Mouse (Mus musculus) heart, embryonic 13.5 days (tissue): ENCODE measurements around the gene Kirrel3. TPM values are rescaled to one million over a fixed set of nuclear protein-coding genes. Genes with fewer than 3 reads are reported as not detected.

Experiments used
- ATAC-seq: fragments of 200-750 bp; cut with Nextera tagmentation; 2 replicates; pipeline ENCODE4 v1.8.0; 2017; ENCODE audit warnings: moderate TSS enrichment; ENCODE audit not compliant: insufficient number of reproducible peaks, low FRiP score, low TSS enrichment; ENCODE audit errors: extremely low read depth
- H3K27ac ChIP-seq: fragments of 300-500 bp; sonication (generic); replicated peaks from 2 replicates; pipeline ENCODE4 v1.5.1; 2015; ENCODE audit warnings: moderate library complexity, mild to moderate bottlenecking, inconsistent platforms
- H3K27me3 ChIP-seq: fragments of 300-500 bp; sonication (generic); replicated peaks from 2 replicates; pipeline ENCODE4 v1.6.1; 2015; ENCODE audit warnings: mild to moderate bottlenecking, inconsistent platforms
- H3K36me3 ChIP-seq: fragments of 300-500 bp; sonication (generic); 2 replicates; pipeline ENCODE4 v1.6.1; 2015; ENCODE audit warnings: mild to moderate bottlenecking, inconsistent platforms
- H3K4me1 ChIP-seq: fragments of 300-500 bp; sonication (generic); 2 replicates; pipeline ENCODE4 v1.6.1; 2015; ENCODE audit warnings: inconsistent platforms
- H3K4me2 ChIP-seq: fragments of 300-500 bp; sonication (generic); 2 replicates; pipeline ENCODE4 v1.6.1; 2015; ENCODE audit warnings: inconsistent platforms, mild to moderate bottlenecking, moderate library complexity
- H3K4me3 ChIP-seq: fragments of 300-500 bp; sonication (generic); 2 replicates; pipeline ENCODE4 v1.5.1; 2015; ENCODE audit warnings: moderate library complexity, mild to moderate bottlenecking, inconsistent platforms
- H3K9ac ChIP-seq: fragments of 300-500 bp; sonication (generic); 2 replicates; pipeline ENCODE4 v1.6.1; 2015; ENCODE audit warnings: inconsistent platforms, mild to moderate bottlenecking, moderate library complexity
- H3K9me3 ChIP-seq: fragments of 300-500 bp; sonication (generic); 2 replicates; pipeline ENCODE4 v1.6.1; 2016; ENCODE audit warnings: inconsistent platforms
- WGBS: fragments of 180-500 bp; shearing (Covaris S2); methylation state at CpG from one replicate; pipeline ENCODE4 v1.1.7; 2015; ENCODE audit warnings: mixed read lengths; 5-methylcytosine and 5-hydroxymethylcytosine counted together
- polyA plus RNA-seq: library from polyadenylated mRNA; unstranded; fragments of >200 nt; fragmentation: Nextera tagmentation; extraction: Ambion mirVana; gene quantifications from 2 replicates; pipeline ENCODE4 v1.2.1, GENCODE M21; 2015

Kirrel3 gene
- polyA plus RNA-seq, 1 experiment from 2014 or later = 1.0 TPM

DNA sequence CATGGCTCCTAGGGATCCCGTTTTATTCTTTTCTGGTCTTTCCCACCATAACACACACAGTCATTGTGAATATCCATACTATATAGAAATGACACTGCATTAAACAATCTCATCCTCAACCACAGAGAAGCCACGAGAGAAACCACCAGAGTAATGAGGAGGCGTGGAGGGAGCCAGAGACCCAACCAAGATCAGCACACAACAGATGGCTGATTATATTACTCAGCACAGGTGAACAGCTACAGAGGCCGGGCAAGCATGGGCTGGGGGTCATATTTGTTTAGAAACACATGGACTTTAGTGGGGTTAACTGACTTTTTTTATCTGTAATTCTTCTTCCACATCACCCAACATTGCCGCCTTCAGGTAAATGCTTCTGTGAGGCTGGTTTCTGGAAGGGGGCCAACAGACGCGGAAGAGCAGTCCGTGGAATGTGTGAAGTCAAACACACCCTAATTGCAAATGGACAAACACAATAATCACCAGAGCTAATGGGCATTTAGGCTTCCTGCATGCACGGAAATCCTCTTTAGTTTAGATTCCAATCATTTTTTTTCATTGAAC, 76.8 kb downstream of the Kirrel3 start:
- no peak overlapping the region for H3K4me3 ChIP-seq
- 66% methylated on average over 9 of the region's 9 CpGs for WGBS
- no peak overlapping the region for H3K27ac ChIP-seq
- H3K36me3 ChIP-seq = no peaks in the 10 kb centered on the region
- H3K4me2 ChIP-seq = no peak overlapping the region
- no peak overlapping the region for H3K9ac ChIP-seq
- H3K9me3 ChIP-seq = no peaks in the 10 kb centered on the region
- no peak for ATAC-seq
- H3K27me3 ChIP-seq = peaks cover 23% of the 10 kb centered on the region
- no peaks in the 10 kb centered on the region for H3K4me1 ChIP-seq

DNA sequence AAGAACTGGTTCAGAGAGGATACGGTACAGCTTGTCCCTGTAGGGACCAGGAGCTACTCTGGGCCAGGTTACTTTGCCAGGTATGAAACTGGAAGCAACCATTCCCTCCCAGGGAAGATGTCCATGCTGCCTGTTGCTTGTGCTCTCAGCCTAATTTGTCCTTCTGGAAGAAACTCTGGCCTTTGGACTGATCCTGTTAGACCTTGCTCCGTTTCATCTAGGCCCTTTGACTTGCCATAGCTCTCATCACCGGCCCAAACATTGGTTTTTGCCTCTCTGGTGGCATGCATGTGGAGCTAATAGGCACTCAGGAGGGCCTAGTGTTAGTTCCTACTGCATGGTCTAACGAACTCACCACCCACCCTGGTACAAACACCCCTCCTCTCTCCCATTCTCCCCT, 88.2 kb downstream of the Kirrel3 start:
- 81% methylated on average over 4 of the region's 4 CpGs for WGBS
- Histone ChIP-seq H3K4me1 (no peaks in the 10 kb centered on the region), H3K9ac (no peak overlapping the region), H3K9me3 (no peaks in the 10 kb centered on the region), H3K27me3 (no peaks in the 10 kb centered on the region), H3K36me3 (no peaks in the 10 kb centered on the region), H3K4me2 (no peak overlapping the region), H3K27ac (no peak overlapping the region), H3K4me3 (no peak overlapping the region)
- no peak for ATAC-seq

DNA sequence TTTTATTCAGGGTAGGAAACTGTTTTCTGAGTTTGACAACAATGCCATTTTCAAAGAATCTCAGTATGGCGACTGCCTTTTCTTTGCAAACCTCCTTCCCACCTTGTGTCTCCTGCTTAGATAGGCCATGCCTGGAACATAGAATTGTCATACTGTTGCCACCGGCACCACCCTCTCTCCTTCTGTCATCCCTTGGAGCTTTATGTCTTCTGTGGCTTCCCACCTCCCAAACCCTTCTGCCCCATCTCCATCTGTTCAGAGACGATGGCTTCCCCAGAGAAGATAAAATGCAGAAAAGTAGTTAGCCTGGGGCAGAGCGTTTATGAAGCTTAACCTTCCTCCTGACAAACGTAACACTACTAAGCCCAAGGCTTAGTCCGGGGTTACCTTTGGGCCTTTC, 88.9 kb downstream of the Kirrel3 start:
- no peak overlapping the region for H3K9ac ChIP-seq
- H3K4me3 ChIP-seq = no peak overlapping the region
- ATAC-seq = no peak
- no peaks in the 10 kb centered on the region for H3K4me1 ChIP-seq
- H3K36me3 ChIP-seq = no peaks in the 10 kb centered on the region
- whole genome bisulfite sequencing = 79% methylated on average over 6 of the region's 6 CpGs
- 0 out of 2 replicates have a peak, but pooled peaks cover 1% of the 10 kb centered on the region for H3K27me3 ChIP-seq
- H3K27ac ChIP-seq = no peak overlapping the region
- H3K9me3 ChIP-seq = no peaks in the 10 kb centered on the region
- no peak overlapping the region for H3K4me2 ChIP-seq

DNA sequence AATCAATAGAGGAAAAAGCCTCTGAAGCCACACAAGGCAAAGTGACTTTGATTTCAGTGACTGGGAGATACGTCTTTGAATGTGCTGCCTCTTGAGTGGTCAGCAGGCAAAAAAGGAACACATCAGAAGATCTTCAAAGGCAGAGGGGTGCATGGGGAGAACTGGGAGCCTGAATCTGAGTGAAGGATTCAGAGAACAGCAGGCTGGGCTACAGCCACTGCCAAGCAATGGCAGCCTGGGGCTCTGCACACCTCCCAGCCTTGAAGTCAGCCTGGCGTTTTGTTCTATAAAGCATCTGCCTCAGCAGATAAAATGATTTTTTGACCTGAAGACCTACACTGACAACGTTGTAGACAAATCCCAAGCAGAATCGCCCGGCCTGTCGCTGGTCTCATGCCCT, 93.5 kb downstream of the Kirrel3 start:
- Histone ChIP-seq H3K4me2 (no peak overlapping the region), H3K9ac (no peak overlapping the region), H3K9me3 (no peaks in the 10 kb centered on the region), H3K4me1 (no peaks in the 10 kb centered on the region), H3K4me3 (no peak overlapping the region), H3K27me3 (0 out of 2 replicates have a peak, but pooled peaks cover 2% of the 10 kb centered on the region), H3K27ac (no peak overlapping the region), H3K36me3 (no peaks in the 10 kb centered on the region)
- ATAC-seq = no peak
- 79% methylated on average over 6 of the region's 6 CpGs for WGBS

DNA sequence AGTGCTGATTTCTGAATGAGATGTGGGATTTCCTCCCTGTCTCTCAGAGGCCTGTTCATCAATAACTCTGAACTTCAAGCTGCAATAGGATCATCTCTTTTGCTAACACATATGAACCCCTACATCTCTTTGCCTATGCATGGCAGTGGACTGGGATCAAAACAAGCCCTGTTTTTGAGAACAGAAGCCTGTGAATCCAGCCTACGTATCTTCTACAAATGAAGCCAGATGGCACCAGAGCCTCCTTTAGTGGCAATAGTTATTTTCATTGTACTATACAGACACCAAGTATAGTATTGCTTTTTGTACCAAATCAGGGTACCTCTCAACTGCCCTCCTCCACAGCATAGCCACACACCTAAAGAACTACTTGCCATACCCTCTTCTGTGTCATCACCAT, 94.4 kb downstream of the Kirrel3 start:
- H3K36me3 ChIP-seq = no peaks in the 10 kb centered on the region
- no peak overlapping the region for H3K27ac ChIP-seq
- H3K4me1 ChIP-seq = no peaks in the 10 kb centered on the region
- H3K9me3 ChIP-seq = no peaks in the 10 kb centered on the region
- no peak overlapping the region for H3K4me2 ChIP-seq
- WGBS = 76% methylated on average over 1 of the region's 1 CpGs
- H3K9ac ChIP-seq = no peak overlapping the region
- H3K27me3 ChIP-seq = 0 out of 2 replicates have a peak, but pooled peaks cover 2% of the 10 kb centered on the region
- H3K4me3 ChIP-seq = no peak overlapping the region
- no peak for ATAC-seq

DNA sequence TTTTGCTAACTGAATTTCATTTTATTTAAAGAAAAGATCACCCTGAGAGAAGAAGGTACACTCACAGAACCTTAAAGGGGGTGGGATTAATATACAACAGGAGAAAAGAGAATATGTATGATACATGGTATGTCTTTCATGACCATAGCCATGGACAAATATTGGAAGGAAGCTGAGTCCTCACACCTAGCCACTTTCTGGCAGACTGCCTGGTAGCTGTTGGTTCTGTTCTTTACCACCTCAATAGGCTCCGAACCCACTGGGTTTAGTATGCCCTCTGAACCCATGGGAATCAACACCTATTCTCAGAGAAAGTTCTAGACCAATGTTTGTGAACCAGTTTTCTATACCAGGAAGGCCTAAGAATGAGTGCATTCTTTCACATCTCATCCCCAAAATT, 96.8 kb downstream of the Kirrel3 start:
- Histone ChIP-seq H3K4me2 (no peak overlapping the region), H3K4me1 (peaks cover 6% of the 10 kb centered on the region), H3K27ac (no peak overlapping the region), H3K9me3 (no peaks in the 10 kb centered on the region), H3K27me3 (0 out of 2 replicates have a peak, but pooled peaks cover 2% of the 10 kb centered on the region), H3K9ac (no peak overlapping the region), H3K36me3 (no peaks in the 10 kb centered on the region), H3K4me3 (no peak overlapping the region)
- ATAC-seq = no peak
- 77% methylated on average over 1 of the region's 1 CpGs for WGBS

DNA sequence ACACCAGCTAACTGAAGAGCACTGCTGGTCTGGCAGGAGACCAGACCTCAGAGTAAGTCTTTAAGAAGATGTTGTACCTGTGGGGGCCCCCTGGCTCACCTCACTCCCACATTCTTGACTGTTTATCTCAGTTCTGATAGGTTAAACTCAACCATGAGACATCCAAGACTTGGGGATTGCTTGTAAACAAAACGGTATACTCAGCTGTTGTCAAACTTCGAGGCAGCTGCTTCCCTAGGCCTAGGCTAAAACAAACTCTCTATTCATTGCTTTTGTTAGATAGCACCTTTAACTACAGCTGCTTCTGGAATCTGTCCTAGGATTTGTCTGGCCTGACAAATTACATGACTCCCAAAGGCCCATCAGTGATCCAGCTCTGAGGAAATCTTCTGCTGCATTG, 99.8 kb downstream of the Kirrel3 start:
- no peak overlapping the region for H3K9ac ChIP-seq
- 22% methylated on average over 2 of the region's 2 CpGs for WGBS
- ATAC-seq = no peak

DNA sequence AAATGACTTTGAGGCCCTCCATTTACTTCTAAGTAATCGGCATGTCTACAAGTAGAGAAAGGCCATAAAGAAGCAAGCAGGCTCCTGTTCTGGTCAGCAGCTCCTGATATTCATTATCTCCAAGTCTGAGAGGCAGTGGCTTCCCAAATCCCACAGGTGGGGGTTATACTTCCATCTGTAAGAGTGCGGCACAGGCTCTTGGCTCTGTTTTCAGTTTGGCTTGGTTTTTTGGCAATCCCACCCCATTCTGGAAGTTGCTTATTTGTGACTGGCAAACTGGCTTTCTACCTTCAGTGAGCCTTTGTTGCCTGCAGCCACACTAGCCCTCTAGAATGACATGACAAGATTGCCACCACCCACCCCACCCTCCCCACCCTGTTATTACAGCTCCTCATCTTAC, 100.4 kb downstream of the Kirrel3 start:
- H3K9ac ChIP-seq = no peak overlapping the region
- no peak overlapping the region for H3K27ac ChIP-seq
- H3K36me3 ChIP-seq = no peaks in the 10 kb centered on the region
- 64% methylated on average over 2 of the region's 2 CpGs for WGBS
- no peaks in the 10 kb centered on the region for H3K9me3 ChIP-seq
- no peak overlapping the region for H3K4me3 ChIP-seq
- no peaks in the 10 kb centered on the region for H3K27me3 ChIP-seq
- no peak for ATAC-seq
- H3K4me1 ChIP-seq = peaks cover 6% of the 10 kb centered on the region
- H3K4me2 ChIP-seq = no peak overlapping the region

More for the DNA sequence above, 99.8 kb downstream of the Kirrel3 start:
- no peaks in the 10 kb centered on the region for H3K27me3 ChIP-seq
- no peak overlapping the region for H3K27ac ChIP-seq
- H3K4me1 ChIP-seq = peaks cover 6% of the 10 kb centered on the region
- no peaks in the 10 kb centered on the region for H3K9me3 ChIP-seq
- no peaks in the 10 kb centered on the region for H3K36me3 ChIP-seq
- no peak overlapping the region for H3K4me2 ChIP-seq
- H3K4me3 ChIP-seq = no peak overlapping the region

DNA sequence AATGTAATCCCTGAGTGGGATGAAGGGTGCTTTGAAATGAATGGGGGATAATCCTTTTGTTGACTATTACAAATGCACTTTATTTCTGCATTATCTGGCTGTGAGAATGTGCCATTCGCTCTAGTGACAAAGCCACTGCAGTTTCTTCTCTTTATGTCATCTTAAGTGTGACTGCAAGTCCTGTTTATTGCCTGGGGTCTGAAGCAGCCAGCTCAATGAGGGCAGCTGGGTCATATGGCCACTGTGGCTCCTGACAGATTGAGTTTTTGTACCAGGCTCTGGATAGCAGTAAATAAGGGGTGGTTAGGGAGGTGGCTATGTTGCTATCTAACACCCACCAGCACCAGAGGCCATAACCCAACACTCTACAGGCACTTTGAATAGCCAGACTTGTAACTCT, 104.1 kb downstream of the Kirrel3 start:
- 75% methylated on average over 1 of the region's 1 CpGs for WGBS

DNA sequence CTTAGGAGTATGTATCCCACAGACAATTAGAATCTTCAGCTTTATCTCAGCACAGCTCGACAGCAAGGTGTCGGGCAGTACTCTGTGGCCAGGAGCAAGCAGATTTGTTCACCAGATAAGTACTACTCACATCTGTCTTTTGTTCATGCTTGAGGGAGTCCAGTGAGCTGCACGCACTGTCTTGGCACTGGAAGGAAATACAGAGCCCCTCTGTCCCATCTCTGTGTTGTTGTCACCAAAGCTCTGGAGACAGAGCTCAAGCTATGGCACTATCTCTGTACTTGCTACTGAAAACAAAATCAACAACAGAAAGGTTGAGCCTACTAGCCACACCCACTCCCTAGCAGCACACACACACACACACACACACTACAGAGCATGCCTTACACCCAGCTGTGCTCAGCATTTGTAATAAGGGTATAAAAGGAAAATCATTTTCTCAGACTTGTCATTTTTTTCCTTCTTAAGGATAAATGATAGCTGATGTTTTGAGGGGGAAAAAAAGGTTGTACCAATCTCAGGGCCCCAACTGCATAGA, 106.4 kb downstream of the Kirrel3 start:
- no peak overlapping the region for H3K27ac ChIP-seq
- H3K4me3 ChIP-seq = no peak overlapping the region
- H3K4me2 ChIP-seq = no peak overlapping the region
- WGBS = 29% methylated on average over 3 of the region's 3 CpGs
- H3K27me3 ChIP-seq = no peaks in the 10 kb centered on the region
- no peaks in the 10 kb centered on the region for H3K36me3 ChIP-seq
- H3K4me1 ChIP-seq = peaks cover 7% of the 10 kb centered on the region
- ATAC-seq = no peak
- H3K9ac ChIP-seq = no peak overlapping the region
- H3K9me3 ChIP-seq = no peaks in the 10 kb centered on the region

More for the DNA sequence above, 104.1 kb downstream of the Kirrel3 start:
- Histone ChIP-seq H3K27me3 (no peaks in the 10 kb centered on the region), H3K4me3 (no peak overlapping the region), H3K9me3 (no peaks in the 10 kb centered on the region), H3K36me3 (no peaks in the 10 kb centered on the region), H3K27ac (no peak overlapping the region), H3K4me1 (peaks cover 13% of the 10 kb centered on the region), H3K4me2 (no peak overlapping the region), H3K9ac (no peak overlapping the region)
- no peak for ATAC-seq

DNA sequence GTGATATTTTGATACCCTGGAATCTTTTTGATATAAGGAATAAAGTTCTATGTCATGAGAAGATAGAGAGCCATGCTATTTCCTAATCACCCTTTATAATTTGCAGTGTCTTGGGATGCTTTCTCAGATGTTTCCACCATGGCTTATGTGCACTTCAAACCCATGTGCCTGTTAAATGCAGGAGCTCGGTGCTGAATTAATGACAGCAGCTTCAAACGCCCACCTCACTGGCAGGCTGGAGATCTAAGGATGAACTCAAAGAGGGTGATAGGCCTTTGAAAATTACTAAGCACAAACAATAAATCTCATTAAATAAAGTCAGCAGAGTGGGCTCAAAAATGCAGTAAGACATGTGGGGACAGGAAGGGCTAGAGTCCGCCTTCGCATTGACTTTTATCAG, 108.2 kb downstream of the Kirrel3 start:
- ATAC-seq = no peak
- 57% methylated on average over 4 of the region's 4 CpGs for WGBS
- Histone ChIP-seq H3K9ac (no peak overlapping the region), H3K27me3 (no peaks in the 10 kb centered on the region), H3K9me3 (no peaks in the 10 kb centered on the region), H3K4me2 (no peak overlapping the region), H3K4me3 (no peak overlapping the region), H3K4me1 (peaks cover 7% of the 10 kb centered on the region), H3K27ac (no peak overlapping the region), H3K36me3 (no peaks in the 10 kb centered on the region)

DNA sequence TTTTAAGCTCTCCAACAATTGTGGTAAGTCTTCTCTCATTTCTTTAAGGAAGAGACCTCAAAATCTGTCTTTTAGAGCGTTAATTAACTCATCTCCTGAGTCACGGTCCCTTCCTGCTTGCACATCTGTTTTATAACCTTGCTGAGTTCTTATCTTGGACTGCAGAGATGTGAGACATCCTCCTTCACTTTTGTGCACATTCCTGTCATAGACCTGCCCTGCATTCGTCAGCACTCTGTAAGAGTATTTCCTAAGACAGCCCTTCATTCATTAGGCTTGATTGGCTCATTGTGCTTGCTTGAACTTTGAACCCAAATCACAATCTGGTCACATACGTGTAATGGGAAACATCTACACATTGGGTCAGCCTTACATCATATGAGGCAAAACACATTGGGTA, 114.6 kb downstream of the Kirrel3 start:
- no peak overlapping the region for H3K27ac ChIP-seq
- no peak overlapping the region for H3K9ac ChIP-seq
- 39% methylated on average over 4 of the region's 4 CpGs for WGBS

More for the DNA sequence above, 114.6 kb downstream of the Kirrel3 start:
- H3K36me3 ChIP-seq = no peaks in the 10 kb centered on the region
- no peak for ATAC-seq
- no peaks in the 10 kb centered on the region for H3K4me1 ChIP-seq
- no peak overlapping the region for H3K4me2 ChIP-seq
- no peaks in the 10 kb centered on the region for H3K27me3 ChIP-seq
- H3K9me3 ChIP-seq = no peaks in the 10 kb centered on the region
- H3K4me3 ChIP-seq = no peak overlapping the region
